Mouse (Mus musculus): ENCODE data around the gene Rbfox2. TPM values are rescaled to one million over a fixed set of nuclear protein-coding genes. Genes with fewer than 3 reads are reported as not detected.

Gene Rbfox2
- total RNA-seq, 2 experiments from 2014 or later: 48.2 to 78.6 TPM

DNA sequence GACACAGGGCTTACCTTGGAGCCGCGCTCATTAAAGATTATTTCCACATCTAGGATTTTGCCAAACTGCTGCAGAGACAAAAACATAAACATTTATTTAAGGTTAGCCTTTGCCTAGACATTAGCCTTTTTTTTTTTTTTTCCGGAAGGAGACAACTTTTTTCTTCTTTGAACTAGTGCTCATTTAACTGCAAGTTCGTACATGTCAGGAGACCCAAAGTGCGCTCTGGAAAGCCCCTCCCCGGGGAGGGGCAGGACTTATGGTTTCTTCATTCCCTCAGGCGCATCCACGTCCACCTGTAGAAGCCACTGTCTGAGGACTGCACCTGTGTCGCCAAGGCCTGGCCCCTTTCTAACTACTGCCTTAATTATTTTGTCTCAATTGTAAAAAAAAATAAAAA is 193.2 kb downstream of the Rbfox2 start:
- DNase-seq: no peak
- TF ChIP-seq CTCF (IDR thresholded peaks at IDR 0.05): no peak
- intact Hi-C loops (cut with DNase I): loop anchor here (5.0 kb wide), 1 partner anchor 39 kb away; no protein-coding TSS in a partner anchor
- Histone ChIP-seq H3K4me3 (no peak overlapping the region), H3K27ac (peak overlapping the region; percentile 17)

DNA sequence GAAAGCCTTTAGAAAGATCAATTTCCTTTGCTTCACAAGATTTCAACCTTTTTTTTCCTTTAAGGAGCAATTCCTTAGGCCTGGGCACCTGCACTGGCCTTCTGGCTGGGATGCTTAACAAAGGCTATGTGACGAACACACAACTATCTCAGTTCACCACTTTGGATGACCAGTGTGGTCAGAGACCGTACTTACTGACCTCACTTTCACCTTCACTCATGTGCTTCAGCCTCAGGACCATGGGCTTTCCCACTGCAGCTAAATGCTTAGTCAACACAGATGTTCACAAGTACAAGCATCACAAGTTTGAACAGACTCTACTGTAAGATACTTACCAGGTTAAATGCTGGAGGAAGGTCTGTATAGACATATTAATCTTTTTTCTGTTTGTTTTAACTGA is 194.4 kb downstream of the Rbfox2 start:
- intact Hi-C loops (cut with DNase I): loop anchor here (5.0 kb wide), 1 partner anchor 40 kb away; no protein-coding TSS in a partner anchor
- no peak for TF ChIP-seq CTCF (IDR thresholded peaks at IDR 0.05)
- no peak overlapping the region for H3K27ac ChIP-seq
- DNase-seq: no peak
- H3K4me3 ChIP-seq: no peak overlapping the region

DNA sequence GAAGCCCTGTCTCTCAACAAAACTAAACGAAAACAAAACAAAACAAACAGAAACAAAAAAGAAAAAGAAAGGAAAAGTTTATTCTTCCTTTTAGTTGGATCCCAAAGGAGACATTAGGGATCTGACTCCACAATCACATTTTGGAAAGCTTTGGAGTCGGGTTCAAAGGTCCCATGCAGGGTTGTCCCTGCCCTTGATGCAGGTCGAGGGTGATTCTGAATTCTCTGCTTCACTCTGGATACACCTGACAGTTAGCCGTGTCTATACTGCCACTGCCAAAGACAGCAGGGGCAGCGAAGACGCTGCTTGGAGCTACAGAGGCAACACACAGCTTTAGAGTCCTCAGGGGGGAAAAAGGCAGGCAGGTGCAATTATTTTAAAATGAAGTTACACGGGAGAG is 194.9 kb downstream of the Rbfox2 start:
- TF ChIP-seq CTCF (IDR thresholded peaks at IDR 0.05): no peak
- H3K27ac ChIP-seq: no peak overlapping the region
- no peak for DNase-seq
- H3K4me3 ChIP-seq: no peak overlapping the region
- intact Hi-C loops (cut with DNase I): loop anchor here (5.0 kb wide), 1 partner anchor 40 kb away; no protein-coding TSS in a partner anchor

- no peak for TF ChIP-seq CTCF (IDR thresholded peaks at IDR 0.05)
- Histone ChIP-seq H3K27ac (no peak overlapping the region), H3K4me3 (no peak overlapping the region)
- no peak for DNase-seq
- intact Hi-C loops (cut with DNase I): loop anchor here (5.0 kb wide), 1 partner anchor 42 kb away; no protein-coding TSS in a partner anchor
Measured at GRCm38 (mm10) chr15:77110452-77110851, 196.4 kb downstream of the Rbfox2 start.

DNA sequence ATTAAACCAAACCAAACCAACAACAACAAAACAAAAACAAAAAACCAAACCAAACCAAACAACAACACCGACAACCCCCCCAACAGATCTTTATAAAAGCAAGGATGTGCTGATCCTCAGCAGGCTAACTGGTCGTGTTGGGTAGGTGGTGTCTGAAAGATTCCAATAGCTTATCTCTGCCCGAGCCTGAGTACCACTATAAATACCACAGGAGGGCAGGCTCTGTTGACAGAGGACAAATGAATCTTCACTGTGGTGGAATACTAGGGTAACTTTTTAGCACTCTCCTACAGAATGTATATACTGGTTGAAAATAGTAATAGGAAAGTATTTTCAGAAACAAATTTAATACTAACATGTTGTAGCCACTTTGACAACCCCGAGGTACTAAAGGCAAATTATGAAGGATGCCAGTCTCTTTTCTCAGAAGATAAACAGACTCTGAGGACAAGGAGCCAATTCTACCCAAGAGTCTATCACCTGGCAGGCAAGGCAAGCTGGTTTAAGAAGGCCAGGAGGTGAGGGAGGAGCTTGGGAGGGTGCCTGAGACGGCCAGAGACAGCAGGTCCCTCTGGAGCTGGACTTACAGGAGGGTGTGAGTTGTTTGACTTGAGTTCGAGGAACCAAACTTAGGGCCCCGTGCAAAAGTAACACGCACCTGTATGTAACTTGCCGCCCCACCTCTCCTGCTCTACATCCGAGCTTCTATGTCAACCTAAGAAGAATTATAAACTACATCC is 199.5 kb downstream of the Rbfox2 start:
- TF ChIP-seq CTCF (IDR thresholded peaks at IDR 0.05): peak; percentile 21; the same call in 1 of the 2 replicates
- intact Hi-C loops (cut with DNase I): no loop called here
- Histone ChIP-seq H3K27ac (no peak overlapping the region), H3K4me3 (no peak overlapping the region)
- DNase-seq: no peak

DNA sequence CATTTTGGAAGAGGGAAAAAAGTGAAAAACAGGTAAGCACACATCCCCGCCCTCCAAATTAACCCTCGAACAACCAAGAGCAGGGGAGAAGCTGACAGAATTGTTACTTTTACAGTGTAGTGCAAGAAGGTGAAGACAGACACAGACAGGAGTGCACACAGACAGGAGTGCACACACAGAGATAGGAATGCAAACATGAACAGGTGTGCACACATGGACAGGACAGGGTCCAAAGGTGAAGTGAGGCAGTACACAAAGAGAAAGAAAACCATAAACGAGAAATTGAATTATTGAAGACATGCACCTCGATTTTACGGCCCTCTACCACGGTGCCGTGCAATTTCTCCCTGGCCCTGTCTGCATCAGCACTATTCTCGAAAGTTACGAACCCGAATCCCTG is 201.5 kb downstream of the Rbfox2 start:
- intact Hi-C loops (cut with DNase I): no loop called here
- Histone ChIP-seq H3K4me3 (no peak overlapping the region), H3K27ac (no peak overlapping the region)
- no peak for TF ChIP-seq CTCF (IDR thresholded peaks at IDR 0.05)
- DNase-seq: no peak

DNA sequence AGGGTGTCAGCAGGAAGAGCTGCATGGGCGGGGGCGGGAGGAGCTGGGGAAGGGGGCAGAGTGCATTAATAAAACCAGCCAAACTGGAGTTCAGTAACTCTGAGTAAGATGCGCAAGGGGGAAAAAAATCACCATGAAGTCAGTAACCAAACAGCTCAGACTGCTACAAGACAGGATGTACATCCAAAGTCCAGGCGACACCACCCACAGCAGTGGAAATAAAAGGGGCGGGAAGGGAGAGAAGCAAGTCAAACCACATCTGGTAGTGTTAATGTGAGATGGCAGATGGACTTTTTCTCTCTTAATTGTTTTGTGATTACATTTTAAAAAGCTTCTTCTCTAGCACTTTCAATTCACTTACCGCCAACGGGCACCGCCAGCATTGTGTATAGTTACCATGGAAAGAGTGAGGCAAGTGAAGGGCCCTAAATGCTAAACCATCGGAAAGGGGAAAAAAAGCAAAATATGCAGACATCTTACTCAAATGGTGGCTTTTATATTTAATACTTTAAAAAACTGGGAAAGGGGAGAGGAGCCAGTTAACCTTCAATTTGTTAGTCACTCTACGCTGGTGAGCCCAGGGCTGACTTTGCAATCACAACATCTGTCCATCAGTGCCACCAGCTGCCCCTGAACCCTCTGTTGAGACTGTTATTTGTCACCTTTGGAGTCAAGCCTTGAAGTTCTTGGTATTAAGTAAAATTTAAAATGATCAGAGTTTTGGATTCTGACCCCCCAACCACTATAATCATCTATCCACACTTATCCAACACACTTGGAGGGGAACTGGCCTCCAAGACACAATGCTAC is 202.2 kb downstream of the Rbfox2 start:
- H3K27ac ChIP-seq: peak overlapping the region; percentile 41; the same call in 1 of the 2 replicates
- DNase-seq: no peak
- intact Hi-C loops (cut with DNase I): no loop called here

GRCm38 (mm10) chr15:77102685-77103084 is 204.1 kb downstream of the Rbfox2 start:
- intact Hi-C loops (cut with DNase I): no loop called here
- no peak for TF ChIP-seq CTCF (IDR thresholded peaks at IDR 0.05)
- Histone ChIP-seq H3K4me3 (no peak overlapping the region), H3K27ac (no peak overlapping the region)
- no peak for DNase-seq

More for the DNA sequence above, 202.2 kb downstream of the Rbfox2 start:
- TF ChIP-seq CTCF (IDR thresholded peaks at IDR 0.05): no peak
- no peak overlapping the region for H3K4me3 ChIP-seq

DNA sequence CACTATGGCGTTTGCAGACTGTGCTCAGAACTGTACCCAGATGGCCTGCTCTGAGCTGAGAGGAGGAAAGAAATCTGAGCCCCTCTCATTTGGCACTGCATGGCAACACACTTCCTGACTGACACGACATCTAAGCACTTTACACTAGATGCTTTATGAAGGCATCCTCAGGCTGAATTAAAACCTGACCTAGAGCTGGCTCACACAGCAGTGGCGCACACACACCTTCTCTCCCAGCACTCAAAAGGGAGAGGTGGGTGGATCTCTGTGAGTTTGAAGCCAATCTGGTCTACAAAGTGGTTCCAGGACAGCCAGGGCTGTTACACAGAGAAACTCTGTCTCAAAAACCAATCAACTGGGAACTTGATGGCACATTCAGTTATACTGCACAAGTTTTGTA is 207.0 kb downstream of the Rbfox2 start:
- no peak for TF ChIP-seq CTCF (IDR thresholded peaks at IDR 0.05)
- no peak overlapping the region for H3K4me3 ChIP-seq
- no peak for DNase-seq
- H3K27ac ChIP-seq: no peak overlapping the region
- intact Hi-C loops (cut with DNase I): no loop called here

DNA sequence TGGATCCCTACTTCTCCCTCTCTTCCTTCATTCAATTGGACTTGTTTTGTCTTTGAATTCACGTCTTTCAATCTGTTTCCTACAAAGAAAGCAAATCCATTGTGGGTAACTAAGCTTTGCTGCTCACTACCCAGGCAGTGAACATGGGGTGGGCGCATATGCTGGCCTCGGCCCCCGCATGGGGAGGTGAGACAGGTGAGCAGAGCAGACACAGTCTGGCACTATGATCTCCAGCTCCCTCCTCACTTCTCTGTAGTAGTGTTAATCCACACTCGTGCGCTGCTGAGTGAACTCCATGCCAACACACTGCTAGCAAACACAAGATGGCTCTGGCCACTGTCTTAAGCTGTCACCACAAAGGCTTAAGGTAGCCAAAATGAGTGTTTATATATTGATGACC is 209.4 kb downstream of the Rbfox2 start:
- intact Hi-C loops (cut with DNase I): no loop called here
- Histone ChIP-seq H3K27ac (no peak overlapping the region), H3K4me3 (no peak overlapping the region)
- no peak for DNase-seq
- no peak for TF ChIP-seq CTCF (IDR thresholded peaks at IDR 0.05)

GRCm38 (mm10) chr15:77095216-77095615 is 211.6 kb downstream of the Rbfox2 start:
- intact Hi-C loops (cut with DNase I): no loop called here
- TF ChIP-seq CTCF (IDR thresholded peaks at IDR 0.05): no peak
- DNase-seq: no peak
- Histone ChIP-seq H3K4me3 (no peak overlapping the region), H3K27ac (no peak overlapping the region)

DNA sequence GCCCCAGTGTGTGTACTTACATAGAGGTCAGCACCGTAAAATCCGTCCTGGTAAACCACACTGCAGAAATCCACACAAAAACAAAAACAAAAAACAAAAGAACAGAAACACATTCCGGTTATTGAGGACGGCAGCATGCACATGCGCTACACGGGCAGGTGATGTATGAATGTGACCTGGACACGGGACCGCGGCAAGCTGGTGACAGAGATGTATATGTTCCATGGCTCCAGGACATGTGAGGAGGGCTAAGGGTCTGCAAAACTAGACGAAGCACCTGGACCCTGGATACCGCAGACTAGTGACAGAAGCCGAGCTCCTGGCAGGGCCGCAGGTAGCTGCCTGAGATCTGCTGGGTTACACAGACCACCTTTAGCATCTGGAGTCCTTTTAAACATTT is 212.4 kb downstream of the Rbfox2 start:
- no peak for TF ChIP-seq CTCF (IDR thresholded peaks at IDR 0.05)
- Histone ChIP-seq H3K4me3 (no peak overlapping the region), H3K27ac (no peak overlapping the region)
- DNase-seq: no peak
- intact Hi-C loops (cut with DNase I): no loop called here

DNA sequence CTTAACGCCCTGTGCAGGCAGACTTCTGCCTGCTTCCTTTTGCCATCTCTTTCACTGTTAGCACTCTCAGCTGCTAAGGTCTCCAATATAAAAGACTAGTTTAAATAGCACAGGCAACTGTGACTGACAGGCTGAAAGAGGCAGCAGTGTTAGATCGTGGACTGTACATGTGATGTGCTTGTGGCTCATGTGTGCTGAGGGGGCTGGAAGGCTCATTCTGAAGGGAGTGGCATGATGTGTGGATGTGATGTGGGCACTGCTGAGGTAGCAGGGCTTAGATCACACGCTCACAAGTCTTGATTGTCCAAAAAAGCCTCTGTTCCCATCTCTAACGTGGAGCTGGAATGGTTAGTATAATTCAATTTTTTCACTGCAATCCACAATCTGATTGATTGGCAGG is 215.4 kb downstream of the Rbfox2 start:
- intact Hi-C loops (cut with DNase I): no loop called here
- DNase-seq: no peak
- no peak overlapping the region for H3K4me3 ChIP-seq
- no peak overlapping the region for H3K27ac ChIP-seq
- TF ChIP-seq CTCF (IDR thresholded peaks at IDR 0.05): no peak

Data from gastrocnemius, adult 2 months (tissue).